Mouse (Mus musculus): Measurements from ENCODE around the gene Cflar. TPM values are rescaled to one million over a fixed set of nuclear protein-coding genes. Genes with fewer than 3 reads are reported as not detected.
"Not testable (repeated sequence)": the region's sequence is repeated elsewhere in the genome, so short reads cannot be mapped to it uniquely, and the experiment has no call there.

Cflar gene
- total RNA-seq, 2 experiments from 2014 or later, result 101 to 104 TPM

GRCm38 (mm10) chr1:58727747-58728589, 16.7 kb downstream of the Cflar start:
- DNase-seq (ENCODE audit: low spot score in 2 of 2), result no peak

GRCm38 (mm10) chr1:58728590-58728868, 17.2 kb downstream of the Cflar start:
- DNase-seq (ENCODE audit: low spot score in 2 of 2), result no peak

- DNase-seq (ENCODE audit: low spot score in 2 of 2), result no peak
Measured at GRCm38 (mm10) chr1:58733636-58734035, 22.3 kb downstream of the Cflar start.

GRCm38 (mm10) chr1:58734043-58734920, 23.0 kb downstream of the Cflar start:
- no peak for DNase-seq (ENCODE audit: low spot score in 2 of 2)

DNA sequence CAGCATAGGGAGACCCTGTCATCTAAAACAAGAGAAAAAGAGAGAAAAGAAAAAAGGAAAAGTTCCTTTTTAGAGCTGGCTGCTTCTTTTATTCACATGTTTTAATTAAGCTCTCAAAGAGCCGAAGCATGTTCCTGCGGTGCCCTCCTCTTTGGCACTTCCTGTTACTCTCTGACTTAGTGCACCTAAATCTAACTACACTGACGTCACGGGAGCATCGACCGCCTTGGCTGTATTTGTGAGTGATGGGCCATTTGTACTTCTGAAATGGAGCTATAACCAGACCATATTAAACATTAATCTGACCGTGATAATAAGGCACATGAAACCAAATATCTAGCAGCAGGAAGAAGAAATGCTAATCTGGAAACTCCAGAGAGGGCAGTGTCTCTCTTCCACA, 24.7 kb downstream of the Cflar start:
- no peak for DNase-seq (ENCODE audit: low spot score in 2 of 2)

- DNase-seq (ENCODE audit: low spot score in 2 of 2), result no peak
Measured at GRCm38 (mm10) chr1:58736968-58737367, 25.7 kb downstream of the Cflar start.

DNA sequence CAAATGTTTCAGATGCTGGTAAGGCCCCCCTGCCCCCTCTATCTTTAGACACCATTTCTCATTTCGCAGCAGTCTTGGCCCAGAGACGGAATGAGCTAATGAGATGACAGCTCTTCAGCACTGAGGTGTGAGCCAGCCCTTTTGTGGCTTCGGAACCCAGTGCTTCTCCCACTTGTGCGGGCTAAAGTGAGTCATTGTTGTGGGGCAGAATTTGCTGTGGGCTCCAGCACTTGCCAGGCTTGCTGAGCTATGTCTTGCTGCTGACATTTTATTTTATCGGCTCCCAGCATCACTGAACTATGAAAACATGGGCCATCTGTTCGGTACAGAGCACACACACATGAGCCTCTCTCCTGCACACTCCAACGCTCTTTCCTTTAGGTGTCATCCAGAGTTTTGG, 28.2 kb downstream of the Cflar start:
- no peak for DNase-seq (ENCODE audit: low spot score in 2 of 2)

DNA sequence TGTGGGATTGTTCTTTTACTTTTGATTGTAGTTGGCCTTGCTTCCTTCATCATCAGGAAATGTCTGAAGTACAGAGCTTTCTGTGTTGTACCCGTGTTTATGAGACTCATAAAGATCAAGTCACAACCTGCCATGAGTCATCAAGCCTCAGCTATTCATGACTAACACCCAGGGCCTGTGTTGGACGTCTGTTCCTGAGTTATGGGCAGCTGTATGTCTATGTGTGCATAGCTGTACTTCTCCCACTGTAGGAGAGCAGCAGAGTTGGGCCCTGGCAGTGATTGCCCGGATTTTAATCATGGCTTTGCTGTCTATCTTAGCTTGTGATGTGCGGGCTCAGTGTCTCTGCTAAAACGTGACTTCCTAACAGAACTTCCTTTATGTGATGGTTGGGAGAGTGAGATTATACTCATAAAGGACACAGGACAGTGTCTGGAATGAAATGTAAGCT, 31.3 kb downstream of the Cflar start:
- DNase-seq (ENCODE audit: low spot score in 2 of 2), result no peak

- no peak for DNase-seq (ENCODE audit: low spot score in 2 of 2)
Measured at GRCm38 (mm10) chr1:58743252-58743651, 31.9 kb downstream of the Cflar start.

DNA sequence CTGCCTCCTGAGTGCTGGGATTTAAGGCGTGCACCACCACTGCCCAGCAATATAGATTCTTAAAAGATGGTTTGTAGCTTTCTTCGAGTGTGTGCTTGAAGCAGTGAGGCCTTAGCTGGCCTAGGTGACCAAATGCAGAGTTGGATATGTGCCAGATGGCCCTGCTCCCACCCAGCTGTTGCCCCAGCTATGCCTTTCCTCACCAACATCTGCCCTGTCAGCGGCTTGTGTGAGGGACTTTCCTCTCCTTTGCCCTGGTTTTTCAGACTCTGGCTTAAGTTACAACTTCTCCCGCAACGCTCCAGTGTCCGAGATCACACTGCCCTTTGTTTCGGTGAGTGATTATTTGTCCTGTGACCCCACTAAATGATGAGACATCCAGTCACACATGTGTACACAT, 33.3 kb downstream of the Cflar start:
- DNase-seq (ENCODE audit: low spot score in 2 of 2), result no peak

DNA sequence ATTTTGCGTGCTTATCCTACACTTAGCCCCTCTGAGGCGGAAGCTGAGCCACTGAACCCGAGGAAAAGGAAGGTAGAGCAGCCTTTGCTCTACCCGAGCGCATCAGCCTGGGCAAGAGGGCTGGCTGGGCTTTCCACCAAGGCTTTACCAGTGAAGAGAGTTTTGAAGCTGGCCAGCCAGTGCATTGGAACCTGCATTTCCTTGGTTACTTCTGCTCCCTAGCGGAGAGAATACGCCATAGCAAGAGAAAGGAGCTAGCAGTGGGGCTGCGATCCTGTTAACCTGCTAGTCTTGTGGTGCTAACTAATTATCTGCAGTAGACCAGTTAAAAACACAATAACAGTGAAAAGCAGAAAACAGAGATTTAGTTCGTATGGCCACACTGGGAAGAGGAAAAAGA, 35.6 kb downstream of the Cflar start:
- no peak for DNase-seq (ENCODE audit: low spot score in 2 of 2)

- DNase-seq (ENCODE audit: low spot score in 2 of 2), result no peak
Measured at GRCm38 (mm10) chr1:58759451-58759850, 48.1 kb downstream of the Cflar start.

DNA sequence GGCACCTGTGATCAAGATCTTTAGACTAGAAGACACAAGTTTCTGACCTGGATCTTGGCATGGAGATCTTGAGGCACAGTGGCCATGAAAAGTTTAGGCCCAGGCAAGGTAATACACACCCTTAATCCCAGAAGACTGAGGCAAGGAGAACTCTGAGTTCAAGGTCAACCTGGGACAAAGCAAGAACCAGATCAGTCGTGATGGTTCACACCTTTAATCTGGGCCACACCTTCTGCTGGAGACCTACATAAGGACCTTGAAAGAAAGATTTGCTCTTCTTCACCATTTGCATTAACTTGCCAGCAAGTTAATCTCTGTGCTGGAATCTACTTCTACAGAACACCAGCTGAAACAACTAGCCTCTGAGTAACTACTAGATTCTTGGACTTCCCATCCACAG, 49.3 kb downstream of the Cflar start:
- DNase-seq (ENCODE audit: low spot score in 2 of 2), result no peak

DNA sequence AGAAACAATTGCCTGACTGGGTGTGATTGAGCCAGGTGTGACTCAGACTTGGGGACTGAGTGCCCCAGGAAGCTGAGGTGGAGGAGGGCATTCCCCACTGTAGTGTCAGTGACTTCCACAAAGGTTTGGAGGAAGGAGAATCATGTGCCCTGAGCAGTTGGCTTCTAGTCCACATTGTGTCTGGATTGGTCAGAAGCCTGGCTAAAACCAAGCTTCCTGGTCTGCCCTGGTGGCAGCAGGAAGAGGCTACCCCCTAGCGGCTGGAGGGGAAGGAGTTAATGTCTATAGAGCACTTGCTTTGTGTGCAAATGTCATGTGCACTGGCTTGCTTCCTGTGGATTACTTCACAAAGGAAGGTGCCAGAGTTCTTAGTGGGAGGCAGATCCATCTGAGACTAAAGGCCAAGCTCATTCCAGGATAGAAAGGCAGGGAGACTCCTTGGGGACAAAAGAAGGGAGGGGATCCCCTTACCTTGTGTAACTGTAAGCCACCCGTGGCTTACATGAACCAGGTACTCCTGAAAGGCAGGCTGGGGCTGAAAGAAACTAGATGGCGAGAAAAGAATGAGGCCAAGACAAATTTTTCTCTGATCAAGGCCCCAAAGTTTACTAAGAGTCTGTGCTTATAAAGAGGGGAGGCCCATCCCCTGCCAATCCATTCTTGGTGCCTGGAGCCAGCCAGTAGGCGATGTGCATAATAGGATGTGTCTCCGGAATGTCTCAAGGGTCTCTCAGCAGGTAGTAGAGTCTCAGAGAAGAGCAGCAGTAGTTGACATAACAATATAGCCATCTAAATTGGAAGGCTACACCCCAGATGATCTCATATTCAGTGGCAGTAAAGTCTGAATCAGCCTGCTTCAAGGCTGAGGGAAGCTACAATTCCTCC, 50.3 kb downstream of the Cflar start:
- not testable (repeated sequence) for DNase-seq (ENCODE audit: low spot score in 2 of 2)

- DNase-seq (ENCODE audit: low spot score in 2 of 2), result no peak
Measured at GRCm38 (mm10) chr1:58762576-58762975, 51.3 kb downstream of the Cflar start.

DNA sequence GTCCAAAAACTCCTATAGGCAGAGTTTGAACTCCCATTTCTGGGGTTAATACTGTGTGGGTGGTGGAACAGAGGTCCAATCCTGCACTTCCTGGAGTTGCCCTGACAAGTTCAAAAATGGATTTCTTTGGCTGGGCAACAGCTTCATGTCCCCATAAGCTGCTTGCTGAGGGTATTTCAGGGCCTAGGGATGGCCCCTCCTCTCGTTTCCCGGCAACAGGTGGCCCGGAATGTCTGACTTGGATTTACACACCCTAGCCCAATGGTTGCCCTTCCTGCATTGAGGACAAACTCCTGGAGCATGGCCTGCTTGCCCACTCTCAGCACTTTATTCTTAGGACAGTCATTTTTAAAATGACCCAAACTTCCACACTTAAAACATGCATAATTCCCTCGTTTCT, 55.1 kb downstream of the Cflar start:
- not testable (repeated sequence) for DNase-seq (ENCODE audit: low spot score in 2 of 2)

- DNase-seq (ENCODE audit: low spot score in 2 of 2), result no peak
Measured at GRCm38 (mm10) chr1:58769136-58769535, 57.8 kb downstream of the Cflar start.

GRCm38 (mm10) chr1:58769701-58770100, 58.4 kb downstream of the Cflar start:
- no peak for DNase-seq (ENCODE audit: low spot score in 2 of 2)

DNA sequence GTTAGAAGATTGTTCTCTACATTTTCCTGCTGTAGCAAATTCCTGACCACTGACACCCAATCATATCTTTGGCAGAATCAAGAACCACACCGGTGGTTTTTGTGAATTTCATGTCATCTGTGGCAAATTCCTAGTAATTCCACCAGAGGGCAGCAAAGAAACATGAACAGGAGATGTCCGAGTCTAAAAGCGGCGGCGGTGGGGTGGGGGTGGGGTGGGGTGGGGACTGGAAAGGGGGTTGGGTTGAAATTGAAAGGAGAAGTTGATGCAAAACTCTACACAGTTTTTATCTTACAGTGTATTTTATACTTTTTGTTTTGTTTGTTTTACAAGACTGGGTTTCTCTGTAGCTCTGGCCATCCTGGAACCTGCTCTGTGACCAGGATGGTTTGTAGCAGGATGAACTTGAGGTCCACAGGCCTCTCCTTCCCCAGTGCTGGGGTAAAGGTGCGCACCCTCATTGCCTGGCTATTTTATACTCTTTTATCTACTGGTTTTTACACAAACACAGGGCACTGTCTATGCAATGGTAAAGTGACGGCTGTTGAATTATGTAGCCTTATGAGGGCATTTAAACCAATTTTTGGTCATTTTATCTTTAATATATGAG, 58.9 kb downstream of the Cflar start:
- DNase-seq (ENCODE audit: low spot score in 2 of 2), result no peak

DNA sequence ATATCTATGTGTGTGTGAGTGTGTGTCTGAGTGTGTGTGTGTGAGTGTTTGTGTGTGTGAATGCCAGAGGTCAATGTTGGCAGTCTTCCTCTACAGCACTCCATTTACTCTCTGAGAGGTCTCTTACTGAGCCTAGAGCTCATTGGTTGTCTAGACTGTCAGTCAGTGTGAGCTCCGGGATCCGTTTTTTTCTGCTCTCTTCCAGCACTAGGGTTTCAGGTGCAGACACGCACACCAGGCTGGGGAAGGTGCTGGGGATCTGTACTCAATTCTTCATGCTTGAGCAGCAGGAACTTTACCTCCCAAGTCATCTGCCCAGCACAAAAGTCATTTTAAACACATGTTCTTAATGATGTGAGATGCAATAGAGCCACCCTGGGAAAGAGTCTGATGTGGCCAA, 60.8 kb downstream of the Cflar start:
- no peak for DNase-seq (ENCODE audit: low spot score in 2 of 2)

DNA sequence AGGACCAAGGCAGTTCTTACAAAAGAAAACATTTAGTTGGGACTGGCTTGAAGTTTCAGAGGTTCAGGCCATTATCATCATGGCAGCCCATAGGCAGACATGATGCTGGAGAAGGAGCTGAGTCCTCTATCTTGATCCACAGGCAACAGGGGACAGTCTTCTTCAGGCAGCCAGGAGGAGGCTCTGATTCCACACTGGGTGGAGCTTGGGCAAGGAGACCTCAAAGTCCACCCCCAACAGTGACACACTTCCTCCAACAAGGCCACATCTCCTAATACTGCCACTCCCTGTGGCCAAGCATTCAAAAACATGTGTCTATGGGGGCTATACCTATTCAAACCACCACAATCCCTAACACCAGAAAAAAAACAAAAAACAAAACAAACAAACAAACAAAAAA, 62.0 kb downstream of the Cflar start:
- no peak for DNase-seq (ENCODE audit: low spot score in 2 of 2)
